Mouse (Mus musculus) urinary bladder, postnatal 14 days (tissue): ENCODE measurements around the gene Zyx.

Source experiments
- DNase-seq: peaks from one replicate; pipeline ENCODE4 v3.0.0; 2021; ENCODE audit warnings: low spot score

Zyx gene

DNA sequence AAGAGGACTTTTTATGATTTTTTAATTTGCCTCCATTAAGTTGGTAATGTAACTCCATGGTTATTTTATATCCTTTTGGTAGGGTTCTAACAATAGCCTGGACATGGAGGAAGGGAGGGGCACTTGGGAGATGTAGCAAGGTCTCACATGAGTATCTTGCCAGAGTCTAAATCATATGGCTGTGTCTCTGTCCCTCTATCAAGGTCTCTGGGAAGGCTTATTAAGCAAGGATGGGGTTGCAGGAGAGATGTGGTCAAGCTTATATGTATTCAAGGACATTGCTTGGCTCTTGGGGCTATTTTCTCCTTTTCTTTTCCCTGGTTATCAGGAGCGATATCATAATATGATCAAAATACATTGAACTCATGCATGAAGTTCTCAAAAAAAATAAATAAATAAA lies 49.6 kb downstream of the Zyx start:
- DNase-seq, result no peak

GRCm38 (mm10) chr6:42399938-42400337 lies 50.5 kb downstream of the Zyx start, which contains the start of gene Tas2r143:
Gene Tas2r143, plus strand, starts transcription at chr6:42400238.
- no peak for DNase-seq

DNA sequence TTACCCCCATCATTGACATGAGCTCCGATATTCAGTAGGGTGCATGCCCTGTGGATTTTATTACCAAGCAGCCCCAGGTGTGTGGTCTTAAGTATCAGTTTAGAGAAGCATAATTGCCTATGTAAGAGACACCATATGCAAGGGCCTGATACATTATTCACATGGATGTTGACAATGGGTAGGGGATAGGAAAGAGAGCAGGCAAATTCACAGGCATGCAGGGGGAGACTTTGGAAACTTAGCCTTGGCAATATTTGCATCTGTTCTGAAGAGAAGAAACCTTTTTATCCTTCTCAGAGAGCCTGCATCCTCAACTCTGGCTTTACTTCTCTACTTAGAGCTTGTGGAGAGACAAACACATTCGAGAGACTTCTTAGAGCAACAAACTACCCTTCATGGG lies 55.7 kb downstream of the Zyx start, which contains the start of gene Tas2r135:
TSS of gene Tas2r135 (plus strand) at position 301 of the 400 bp plus-strand sequence.
- DNase-seq, result no peak
